Mouse (Mus musculus): Measurements from ENCODE around the gene Glt1d1. TPM values are rescaled to one million over a fixed set of nuclear protein-coding genes. Genes with fewer than 3 reads are reported as not detected.
A peak's percentile ranks its signal among the peaks of the same experiment; 100 is the strongest.

Gene Glt1d1
- total RNA-seq, 2 experiments from 2014 or later: 21.6 to 27.1 TPM

DNA sequence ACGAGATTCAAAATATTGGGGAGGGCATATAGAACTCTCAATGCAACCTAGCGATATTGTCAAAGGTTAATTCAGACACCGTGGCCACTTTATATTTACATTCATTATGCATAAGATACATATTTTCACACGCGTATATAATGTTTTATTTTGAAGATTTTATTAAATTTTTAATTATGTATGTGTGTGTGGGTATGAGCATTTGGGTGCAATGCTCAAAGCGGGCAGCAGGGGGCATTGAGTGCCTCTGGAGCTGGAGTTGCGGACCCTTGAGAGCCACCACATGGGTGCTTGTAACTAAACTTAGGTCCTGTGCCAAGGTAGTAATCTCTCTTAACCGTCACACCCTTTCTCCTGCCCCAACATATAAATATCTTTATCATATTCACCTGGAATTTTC lies 41.9 kb downstream of the Glt1d1 start:
- intact Hi-C loops (cut with DNase I): no loop called here
- H3K4me3 ChIP-seq: no peak overlapping the region

DNA sequence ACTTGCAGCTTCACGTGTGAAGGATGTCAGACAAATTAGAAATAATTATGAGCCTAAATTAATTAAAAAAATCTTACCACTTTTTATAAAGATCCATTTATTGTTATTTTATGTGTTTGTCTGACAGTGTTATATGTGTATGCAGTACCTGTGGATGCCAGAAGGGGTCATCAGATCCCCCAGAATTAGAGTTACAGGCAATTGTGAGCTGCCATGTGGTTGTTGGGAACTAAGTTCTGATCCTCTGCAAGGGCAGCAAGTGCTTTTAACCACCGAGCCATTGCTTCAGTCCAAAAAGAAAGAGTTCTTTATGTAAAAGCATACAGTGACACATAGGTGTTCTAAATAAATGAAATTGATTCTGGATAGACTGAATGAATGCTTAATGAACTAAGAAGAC lies 45.5 kb downstream of the Glt1d1 start:
- no peak overlapping the region for H3K4me3 ChIP-seq
- H3K27ac ChIP-seq: no peak overlapping the region
- DNase-seq (ENCODE audit: extremely low spot score in 1 of 2, low spot score in 2 of 2): no peak
- TF ChIP-seq CTCF (IDR thresholded peaks at IDR 0.05): no peak; the same call in none of the 2 replicates
- intact Hi-C loops (cut with DNase I): no loop called here

More for the DNA sequence above, 41.9 kb downstream of the Glt1d1 start:
- TF ChIP-seq CTCF (IDR thresholded peaks at IDR 0.05): peak; percentile 40
- no peak overlapping the region for H3K27ac ChIP-seq
- no peak for DNase-seq (ENCODE audit: extremely low spot score in 1 of 2, low spot score in 2 of 2)

DNA sequence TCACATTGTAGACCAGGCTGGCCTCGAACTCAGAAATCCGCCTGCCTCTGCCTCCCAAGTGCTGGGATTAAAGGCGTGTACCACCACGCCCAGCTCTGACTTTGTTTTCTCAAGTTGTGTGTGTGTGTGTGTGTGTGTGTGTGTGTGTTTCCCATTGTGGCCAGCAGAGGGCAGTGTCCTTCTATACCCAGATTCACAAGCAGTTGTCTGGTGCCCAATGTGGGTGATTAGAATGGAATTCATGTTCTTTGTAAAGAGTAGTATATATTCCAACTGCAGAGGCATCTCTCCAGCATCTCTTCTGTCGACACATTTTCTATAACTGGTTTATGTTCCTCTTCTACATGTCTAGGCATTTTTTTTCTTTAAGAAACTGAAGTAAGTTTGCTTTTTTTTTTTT lies 46.4 kb downstream of the Glt1d1 start:
- intact Hi-C loops (cut with DNase I): no loop called here
- Histone ChIP-seq H3K4me3 (no peak overlapping the region), H3K27ac (no peak overlapping the region)
- TF ChIP-seq CTCF (IDR thresholded peaks at IDR 0.05): peak; percentile 16; the same call in 1 of the 2 replicates
- no peak for DNase-seq (ENCODE audit: extremely low spot score in 1 of 2, low spot score in 2 of 2)

DNA sequence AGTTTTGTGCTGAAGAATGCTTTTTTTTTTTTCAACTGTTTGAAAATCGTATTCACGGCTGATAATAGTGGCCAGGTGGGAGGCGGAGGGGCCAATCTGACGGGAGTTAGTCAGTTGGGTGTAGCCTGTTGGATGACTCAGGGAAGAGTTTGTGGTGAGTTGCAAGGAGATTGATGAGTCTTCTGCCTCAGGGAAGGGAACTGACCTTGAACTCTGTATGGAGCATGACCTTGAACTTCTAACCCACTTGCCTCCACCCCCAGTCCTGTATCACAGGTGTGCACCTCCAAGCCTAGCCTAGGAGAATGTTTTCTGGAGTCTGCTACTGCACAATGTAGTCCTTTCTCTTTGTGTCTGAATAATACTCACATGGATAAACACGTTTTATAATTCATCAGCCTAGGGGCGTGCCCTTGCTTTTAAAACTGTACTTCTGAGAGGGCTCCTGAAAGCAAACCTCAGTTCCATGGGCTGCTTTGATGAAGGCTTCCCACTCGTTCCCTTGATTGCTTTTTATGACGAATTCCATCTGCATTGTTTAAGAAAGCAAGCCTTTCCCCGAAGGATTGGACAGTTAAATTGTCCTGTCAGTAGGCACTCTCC lies 56.6 kb downstream of the Glt1d1 start:
- intact Hi-C loops (cut with DNase I): no loop called here
- Histone ChIP-seq H3K4me3 (no peak overlapping the region), H3K27ac (no peak overlapping the region)
- TF ChIP-seq CTCF (IDR thresholded peaks at IDR 0.05): no peak
- DNase-seq (ENCODE audit: extremely low spot score in 1 of 2, low spot score in 2 of 2): no peak

DNA sequence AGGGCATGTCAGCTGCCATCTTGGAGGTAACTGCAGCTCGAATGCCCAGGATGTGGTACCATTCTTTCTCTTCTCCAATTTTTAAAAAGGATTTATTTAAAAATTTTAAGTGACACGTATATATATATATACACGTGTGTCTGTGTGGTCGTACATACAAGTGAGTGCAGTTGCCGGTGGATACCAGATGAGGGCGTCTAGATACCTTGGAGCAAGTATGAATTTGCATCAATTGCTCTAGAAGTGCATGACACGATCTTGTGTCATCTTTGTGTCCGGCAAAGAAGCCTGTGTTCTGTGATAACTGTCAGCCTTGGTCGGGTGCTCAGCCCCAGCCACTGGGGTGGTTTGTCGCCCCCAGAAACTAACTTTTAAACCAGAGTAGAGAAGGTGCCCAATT lies 59.0 kb downstream of the Glt1d1 start:
- intact Hi-C loops (cut with DNase I): no loop called here

DNA sequence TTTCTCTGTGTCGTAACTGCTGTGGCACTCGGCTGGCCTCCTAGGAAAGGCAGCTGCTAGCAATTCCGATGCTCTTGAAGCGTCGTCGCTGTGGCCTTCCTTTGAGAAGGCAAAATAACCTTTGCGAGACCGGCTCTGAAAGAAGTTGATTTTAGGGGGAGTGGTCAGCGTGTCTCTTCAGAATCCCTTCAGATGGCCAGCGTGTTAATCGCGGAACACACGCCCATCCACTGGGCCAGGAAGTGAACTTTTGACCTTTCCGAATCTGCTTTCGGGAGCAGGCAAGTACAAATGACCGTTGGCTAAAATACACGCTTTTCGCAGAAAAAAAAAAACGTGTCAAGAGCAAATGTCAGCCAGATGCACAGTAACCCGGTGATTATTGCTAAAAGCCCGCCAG lies 59.5 kb downstream of the Glt1d1 start:
- DNase-seq (ENCODE audit: extremely low spot score in 1 of 2, low spot score in 2 of 2): no peak
- H3K4me3 ChIP-seq: no peak overlapping the region
- TF ChIP-seq CTCF (IDR thresholded peaks at IDR 0.05): no peak
- intact Hi-C loops (cut with DNase I): no loop called here
- no peak overlapping the region for H3K27ac ChIP-seq

More for the DNA sequence above, 59.0 kb downstream of the Glt1d1 start:
- peak; percentile 25 for TF ChIP-seq CTCF (IDR thresholded peaks at IDR 0.05)
- no peak overlapping the region for H3K27ac ChIP-seq
- H3K4me3 ChIP-seq: no peak overlapping the region
- no peak for DNase-seq (ENCODE audit: extremely low spot score in 1 of 2, low spot score in 2 of 2)

DNA sequence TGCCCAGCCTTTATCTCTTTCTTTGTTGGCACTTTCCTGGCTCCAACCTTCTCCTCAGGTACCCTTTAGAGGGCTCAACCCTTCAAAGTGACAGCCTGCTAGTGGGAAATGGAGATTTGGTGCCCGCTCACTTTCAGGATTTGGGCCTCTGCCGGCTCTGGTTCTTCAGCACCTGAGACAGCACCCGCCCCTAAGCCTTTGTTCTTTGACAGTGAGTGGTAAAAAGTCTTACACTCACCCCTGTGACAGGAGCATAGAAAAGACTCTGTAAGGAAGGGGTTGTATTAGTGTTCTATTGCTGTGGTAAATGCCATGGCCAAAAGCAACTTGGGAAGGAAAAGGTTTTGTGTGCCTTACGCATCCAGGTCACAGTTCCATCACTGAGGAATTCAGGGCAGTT lies 63.8 kb downstream of the Glt1d1 start:
- intact Hi-C loops (cut with DNase I): loop anchor here (5.0 kb wide), 1 partner anchor 741 kb away; no protein-coding TSS in a partner anchor
- TF ChIP-seq CTCF (IDR thresholded peaks at IDR 0.05): no peak
- no peak overlapping the region for H3K27ac ChIP-seq

DNA sequence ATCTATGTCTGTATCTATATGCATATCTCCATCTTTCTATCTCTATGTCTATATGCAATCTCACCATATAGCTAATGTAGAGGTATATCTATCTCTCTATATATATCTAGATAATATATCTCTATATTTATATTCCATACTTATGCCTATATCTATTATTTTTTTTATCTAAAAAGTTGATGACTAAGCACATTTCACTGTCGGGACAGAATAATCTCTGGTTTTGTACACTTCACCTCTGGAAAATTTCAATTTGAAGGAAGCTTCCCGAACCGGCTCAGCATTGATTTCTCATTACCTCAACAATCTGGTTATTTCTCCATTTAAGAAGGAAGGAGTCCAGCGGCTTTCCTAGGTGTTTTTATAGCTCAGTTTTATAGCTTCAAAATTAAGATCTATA lies 64.5 kb downstream of the Glt1d1 start:
- no peak overlapping the region for H3K4me3 ChIP-seq
- intact Hi-C loops (cut with DNase I): loop anchor here (5.0 kb wide), 1 partner anchor 741 kb away; no protein-coding TSS in a partner anchor

More for the DNA sequence above, 63.8 kb downstream of the Glt1d1 start:
- DNase-seq (ENCODE audit: extremely low spot score in 1 of 2, low spot score in 2 of 2): no peak
- no peak overlapping the region for H3K4me3 ChIP-seq

DNA sequence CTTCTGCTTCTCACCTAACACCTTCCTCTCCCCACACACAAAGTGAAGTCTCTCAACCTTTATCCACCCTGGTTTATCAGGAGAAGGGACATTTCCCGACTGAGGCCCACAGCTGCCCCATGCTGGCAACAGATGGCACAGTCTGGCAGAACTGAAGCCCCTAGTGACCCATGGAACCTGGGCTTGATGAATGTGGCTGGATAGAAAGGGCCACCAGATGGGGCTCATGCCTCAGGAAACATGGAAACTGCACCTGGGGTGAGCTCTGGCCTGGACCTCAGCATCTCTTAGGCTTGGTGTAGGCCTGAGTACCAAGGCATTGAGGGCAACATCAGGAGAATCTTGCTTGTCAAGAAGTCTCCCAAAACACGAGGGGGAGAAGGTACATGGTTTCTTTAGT lies 66.5 kb downstream of the Glt1d1 start:
- intact Hi-C loops (cut with DNase I): loop anchor here (5.0 kb wide), 1 partner anchor 739 kb away; no protein-coding TSS in a partner anchor
- Histone ChIP-seq H3K27ac (no peak overlapping the region), H3K4me3 (no peak overlapping the region)
- no peak for DNase-seq (ENCODE audit: extremely low spot score in 1 of 2, low spot score in 2 of 2)
- peak; percentile 36 for TF ChIP-seq CTCF (IDR thresholded peaks at IDR 0.05)

More for the DNA sequence above, 64.5 kb downstream of the Glt1d1 start:
- no peak for TF ChIP-seq CTCF (IDR thresholded peaks at IDR 0.05)
- no peak overlapping the region for H3K27ac ChIP-seq
- no peak for DNase-seq (ENCODE audit: extremely low spot score in 1 of 2, low spot score in 2 of 2)

DNA sequence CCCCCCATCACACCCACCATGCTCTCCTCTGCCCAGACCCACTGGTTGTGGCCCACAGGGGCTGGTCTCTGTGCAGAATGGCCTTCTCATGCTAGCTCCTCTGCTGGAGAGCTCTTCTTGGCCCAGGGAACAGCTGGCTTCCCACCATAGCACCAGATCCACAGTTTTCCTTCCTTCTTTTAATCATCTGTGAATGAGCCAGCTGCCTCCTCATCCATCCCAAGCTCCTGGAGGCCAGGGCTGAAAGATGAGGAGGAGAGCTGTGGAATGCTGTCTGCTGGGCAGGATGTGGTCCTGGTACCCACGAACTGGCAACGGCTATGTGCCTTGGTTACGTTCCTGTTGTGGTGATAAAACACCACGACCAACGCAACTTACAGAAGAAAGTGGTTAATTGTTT lies 67.6 kb downstream of the Glt1d1 start:
- TF ChIP-seq CTCF (IDR thresholded peaks at IDR 0.05): no peak
- DNase-seq (ENCODE audit: extremely low spot score in 1 of 2, low spot score in 2 of 2): no peak
- intact Hi-C loops (cut with DNase I): loop anchor here (5.0 kb wide), 1 partner anchor 738 kb away; no protein-coding TSS in a partner anchor
- Histone ChIP-seq H3K27ac (no peak overlapping the region), H3K4me3 (no peak overlapping the region)

DNA sequence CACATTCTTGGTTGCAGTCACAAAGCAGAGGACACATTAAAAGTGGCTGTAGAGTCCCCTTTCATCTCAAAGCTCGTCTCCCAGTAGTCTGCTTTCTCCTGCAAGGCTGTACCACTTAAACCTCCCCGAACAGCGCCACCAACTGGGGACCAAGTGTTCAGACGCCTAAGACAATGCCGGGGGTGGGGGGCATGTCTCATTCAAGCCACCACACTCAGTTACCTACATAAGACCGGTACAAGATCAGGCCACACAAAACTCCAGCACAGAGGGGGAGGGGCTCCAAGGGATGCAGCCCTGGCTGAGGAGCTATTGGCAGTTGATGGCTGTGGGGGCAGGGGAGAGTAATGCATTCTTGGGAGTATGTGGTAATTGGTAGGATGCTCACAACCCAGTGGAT lies 68.1 kb downstream of the Glt1d1 start:
- intact Hi-C loops (cut with DNase I): no loop called here
- TF ChIP-seq CTCF (IDR thresholded peaks at IDR 0.05): peak; percentile 5; the same call in 1 of the 2 replicates
- Histone ChIP-seq H3K27ac (no peak overlapping the region), H3K4me3 (no peak overlapping the region)
- no peak for DNase-seq (ENCODE audit: extremely low spot score in 1 of 2, low spot score in 2 of 2)

DNA sequence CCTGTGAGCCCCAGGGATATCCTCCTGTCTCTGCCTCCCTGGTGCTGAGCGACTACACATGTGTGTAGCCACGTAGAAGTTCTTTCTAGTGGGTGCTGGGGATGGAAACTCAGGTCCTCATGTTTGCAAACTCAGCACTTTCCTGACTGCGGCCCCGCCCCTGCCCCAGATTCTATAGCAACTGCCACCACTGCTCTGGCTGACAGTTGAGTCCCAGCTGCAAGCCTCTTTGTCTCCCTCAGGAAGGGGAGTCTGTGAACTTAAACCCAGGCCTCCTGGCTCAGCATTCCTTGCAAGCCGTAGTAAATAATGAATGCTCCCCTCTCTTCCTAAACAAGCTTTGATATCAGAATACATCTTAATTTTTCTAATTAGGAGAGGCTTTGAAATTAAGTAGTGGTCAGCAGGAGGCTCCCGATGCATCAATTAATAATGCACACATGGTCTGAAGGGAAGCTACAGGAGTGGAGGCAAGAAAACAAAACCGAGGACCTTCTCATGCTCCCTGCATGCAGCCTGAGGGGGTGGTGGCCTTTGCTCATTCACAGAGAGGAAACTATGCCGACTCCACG lies 71.6 kb downstream of the Glt1d1 start:
- Histone ChIP-seq H3K4me3 (no peak overlapping the region), H3K27ac (no peak overlapping the region)
- intact Hi-C loops (cut with DNase I): no loop called here
- no peak for TF ChIP-seq CTCF (IDR thresholded peaks at IDR 0.05)
- DNase-seq (ENCODE audit: extremely low spot score in 1 of 2, low spot score in 2 of 2): no peak

DNA sequence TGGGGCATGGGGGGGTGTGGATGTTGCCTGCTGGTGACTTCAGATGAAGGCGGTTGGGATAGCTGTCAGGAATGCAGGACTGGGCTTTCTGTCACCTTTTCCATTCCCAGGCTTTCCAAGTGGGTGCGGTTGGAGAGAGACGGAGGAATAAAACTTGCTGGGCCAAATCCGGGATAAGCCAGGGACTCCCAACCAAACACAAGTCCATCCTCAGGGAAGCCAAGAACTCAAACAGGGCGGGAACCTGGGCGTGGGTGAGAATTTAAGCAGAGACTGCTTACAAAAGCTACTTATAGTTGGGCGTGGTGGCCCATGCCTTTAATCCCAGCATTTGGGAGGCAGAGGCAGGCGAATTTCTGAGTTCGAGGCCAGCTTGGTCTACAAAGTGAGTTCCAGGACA lies 73.2 kb downstream of the Glt1d1 start:
- intact Hi-C loops (cut with DNase I): loop anchor here (5.0 kb wide), 2 partner anchors 97 to 252 kb away; no protein-coding TSS in a partner anchor
- TF ChIP-seq CTCF (IDR thresholded peaks at IDR 0.05): no peak
- no peak for DNase-seq (ENCODE audit: extremely low spot score in 1 of 2, low spot score in 2 of 2)
- no peak overlapping the region for H3K4me3 ChIP-seq
- no peak overlapping the region for H3K27ac ChIP-seq

Measured in left cerebral cortex, adult 2 months (tissue).